ENCODE assay signal across 9 mouse cellular contexts in the genomic region with DNA sequence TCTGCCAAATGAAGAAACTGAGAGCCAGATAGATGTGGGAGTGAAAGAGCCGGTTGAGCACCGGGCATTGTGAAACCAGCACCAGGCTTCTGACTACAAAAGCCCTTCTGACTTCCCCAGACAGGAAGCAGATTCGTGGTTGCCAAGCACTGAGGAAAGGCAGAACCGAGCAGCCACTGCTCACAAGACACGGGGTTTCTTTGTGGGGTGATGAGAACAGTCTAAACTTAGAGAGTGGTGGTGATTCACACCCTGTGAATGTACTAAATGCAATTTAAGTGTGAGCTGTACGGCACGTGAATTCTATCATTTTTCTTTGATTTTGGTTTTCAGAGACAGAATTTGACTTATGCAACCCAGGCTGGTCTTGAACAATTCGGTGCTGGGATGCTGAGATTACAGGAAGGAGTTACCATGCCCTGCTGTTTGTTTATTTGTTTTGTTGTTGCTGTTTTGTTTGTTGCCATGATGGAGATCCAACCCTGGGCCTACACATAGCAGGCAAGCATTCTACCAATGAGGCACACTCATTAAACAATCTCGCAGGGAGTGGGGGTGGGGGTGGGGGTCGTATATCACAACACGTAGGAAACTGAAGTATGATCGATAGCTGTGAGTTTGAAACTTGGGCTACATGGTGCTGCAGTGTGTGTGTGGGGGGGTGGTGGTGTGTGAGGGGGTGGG.
DNase-seq lines count a peak whose midpoint lies in the region; ATAC-seq lines count a peak whose summit lies in the region.
"Had no signal": no experiment of that assay in that cellular context is flagged by ENCODE, and none has a peak within 500 bp of the region (broad histone marks: within the 10 kb centered on the region; RNA-seq: fewer than 3 reads in every experiment).

No protein-coding gene starts in this region.

- peaks cover 14% of the 10 kb centered on the region for H3K9me3 ChIP-seq in megakaryocyte, embryonic 14.5 days
- no peaks in the 10 kb centered on the region for H3K9me3 ChIP-seq in intestine, embryonic 16.5 days (ENCODE audit: control insufficient read depth, low read length)
- H3K9me3 ChIP-seq in forebrain, embryonic 16.5 days (ENCODE audit: control insufficient read depth, low read length), result no peaks in the 10 kb centered on the region
- H3K9me3 ChIP-seq: embryonic facial prominence, embryonic 15.5 days had no signal

- DNase-seq in urinary bladder, postnatal 36 days (ENCODE audit: low spot score in 2 of 2), result peak; percentile 3 to 22
- no peak for DNase-seq in urinary bladder, adult 18-20 months (ENCODE audit: low spot score in 2 of 2)
- DNase-seq in frontal cortex, postnatal 10 days (ENCODE audit: low spot score in 2 of 2), result peak; percentile 49 to 59
- peak; percentile 34 to 44 for DNase-seq in layer of hippocampus, adult 8-10 months (ENCODE audit: low spot score in 2 of 2)
- peak; percentile 74 for DNase-seq in telencephalon, adult 2 months (ENCODE audit: low read depth, low spot score)

- 52% methylated on average over 12 of the region's 12 CpGs for WGBS in intestine, embryonic 16.5 days
- WGBS in forebrain, embryonic 16.5 days, result 71% methylated on average over 12 of the region's 12 CpGs

- ATAC-seq in intestine, embryonic 16.5 days, result no peak
- ATAC-seq in forebrain, embryonic 16.5 days, result no peak

- no peak overlapping the region for H3K27ac ChIP-seq in intestine, embryonic 16.5 days (ENCODE audit: low read length)
- no peak overlapping the region for H3K27ac ChIP-seq in forebrain, embryonic 16.5 days (ENCODE audit: low read length)
- H3K27ac ChIP-seq: embryonic facial prominence, embryonic 15.5 days had no signal

- peaks cover 19% of the 10 kb centered on the region for H3K27me3 ChIP-seq in megakaryocyte, embryonic 14.5 days (replicated peaks)
- H3K27me3 ChIP-seq in intestine, embryonic 16.5 days (replicated peaks; ENCODE audit: control insufficient read depth, insufficient read depth, low read length), result no peaks in the 10 kb centered on the region
- H3K27me3 ChIP-seq in forebrain, embryonic 16.5 days (replicated peaks; ENCODE audit: control insufficient read depth, insufficient read depth, low read length), result no peaks in the 10 kb centered on the region
- H3K27me3 ChIP-seq: embryonic facial prominence, embryonic 15.5 days had no signal

- H3K4me1 ChIP-seq in megakaryocyte, embryonic 14.5 days, result peaks cover 16% of the 10 kb centered on the region
- H3K4me1 ChIP-seq in intestine, embryonic 16.5 days (ENCODE audit: control insufficient read depth, insufficient read depth, low read length), result 0 out of 2 replicates have a peak, but pooled peaks cover 3% of the 10 kb centered on the region
- H3K4me1 ChIP-seq in forebrain, embryonic 16.5 days (replicated peaks; ENCODE audit: control insufficient read depth, insufficient read depth, low read length), result no peaks in the 10 kb centered on the region
- H3K4me1 ChIP-seq: embryonic facial prominence, embryonic 15.5 days had no signal

- no peaks in the 10 kb centered on the region for H3K36me3 ChIP-seq in megakaryocyte, embryonic 14.5 days (replicated peaks; ENCODE audit: low read length)
- no peaks in the 10 kb centered on the region for H3K36me3 ChIP-seq in intestine, embryonic 16.5 days (ENCODE audit: control insufficient read depth, insufficient read depth, low read length)
- no peaks in the 10 kb centered on the region for H3K36me3 ChIP-seq in forebrain, embryonic 16.5 days (ENCODE audit: control insufficient read depth, insufficient read depth)
- H3K36me3 ChIP-seq: embryonic facial prominence, embryonic 15.5 days had no signal

- H3K9ac ChIP-seq in intestine, embryonic 16.5 days (ENCODE audit: low read depth, low read length), result no peak overlapping the region
- no peak overlapping the region for H3K9ac ChIP-seq in forebrain, embryonic 16.5 days (replicated peaks; ENCODE audit: low read depth, low read length)
- H3K9ac ChIP-seq: embryonic facial prominence, embryonic 15.5 days had no signal

- H3K4me3 ChIP-seq in megakaryocyte, embryonic 14.5 days (replicated peaks), result peak overlapping the region; percentile 33
- H3K4me3 ChIP-seq in intestine, embryonic 16.5 days (ENCODE audit: low read length), result no peak overlapping the region
- no peak overlapping the region for H3K4me3 ChIP-seq in forebrain, embryonic 16.5 days (replicated peaks; ENCODE audit: low read length)
- H3K4me3 ChIP-seq: embryonic facial prominence, embryonic 15.5 days had no signal

- H3K4me2 ChIP-seq in intestine, embryonic 16.5 days (ENCODE audit: low read depth, low read length), result no peak overlapping the region
- H3K4me2 ChIP-seq in forebrain, embryonic 16.5 days (ENCODE audit: low read length), result no peak overlapping the region
- H3K4me2 ChIP-seq: embryonic facial prominence, embryonic 15.5 days had no signal

Comparison
In these comparisons a context has a peak if more than half of its experiments do, and no peak if none do; other contexts are left out.
1. DNase-seq: peak in urinary bladder, postnatal 36 days (2 of 2), frontal cortex, postnatal 10 days (2 of 2), layer of hippocampus, adult 8-10 months (2 of 2) and telencephalon, adult 2 months (single experiment); none in urinary bladder, adult 18-20 months (0 of 2).